Mouse (Mus musculus) MEL (cell line): ENCODE measurements around the gene Ercc6.

Experiments used
- CHD2 ChIP-seq: IDR thresholded peaks from 2 replicates; pipeline ENCODE4 v1.6.1; 2011; ENCODE audit warnings: low read length, improper control_type of control experiment
- CTCF ChIP-seq, 3 experiments: IDR thresholded peaks in 2 of 3; conservative IDR thresholded peaks in 1 of 3; 2 replicates each; pipeline ENCODE4 v1.5.1; 2011 to 2012; ENCODE audit warnings: low read length in 3 of 3, low read depth in 2 of 3, mild to moderate bottlenecking in 2 of 3, improper control_type of control experiment in 1 of 3, inconsistent platforms in 1 of 3, mixed read lengths in 1 of 3, moderate library complexity in 1 of 3; ENCODE audit not compliant: control insufficient read depth in 1 of 3, insufficient read depth in 1 of 3, poor library complexity in 1 of 3, severe bottlenecking in 1 of 3
- MAFK ChIP-seq: IDR thresholded peaks from 2 replicates; pipeline ENCODE4 v1.6.1; 2011; ENCODE audit warnings: low read depth, mild to moderate bottlenecking, low read length, improper control_type of control experiment, borderline replicate concordance
- UBTF ChIP-seq: IDR thresholded peaks from 2 replicates; pipeline ENCODE4 v1.6.1; 2012; ENCODE audit warnings: low read depth, mild to moderate bottlenecking, inconsistent platforms, low read length, improper control_type of control experiment, moderate library complexity, borderline replicate concordance; ENCODE audit not compliant: insufficient read depth

GRCm38 (mm10) chr14:32600110-32600509 is 86.8 kb downstream of the Ercc6 start:
- TF ChIP-seq CHD2 (no peak), CTCF (IDR thresholded peaks at IDR 0.05 in 2 of 3, conservative IDR thresholded peaks at IDR 0.05 in 1 of 3; ENCODE audit: control insufficient read depth in 1 of 3, insufficient read depth in 1 of 3, low read depth in 2 of 3, low read length in 3 of 3, poor library complexity in 1 of 3, severe bottlenecking in 1 of 3) (no peak), MAFK (no peak), UBTF (no peak)
